Mouse (Mus musculus): ENCODE measurements around the gene Sec13.
"Not testable (repeated sequence)": the region's sequence is repeated elsewhere in the genome, so short reads cannot be mapped to it uniquely, and the experiment has no call there.

Gene Sec13

GRCm38 (mm10) chr6:113740236-113741217 lies at the start of gene Sec13:
Gene Sec13 (minus strand): TSS chr6:113740743.
- peak; percentile 76 for DNase-seq

DNA sequence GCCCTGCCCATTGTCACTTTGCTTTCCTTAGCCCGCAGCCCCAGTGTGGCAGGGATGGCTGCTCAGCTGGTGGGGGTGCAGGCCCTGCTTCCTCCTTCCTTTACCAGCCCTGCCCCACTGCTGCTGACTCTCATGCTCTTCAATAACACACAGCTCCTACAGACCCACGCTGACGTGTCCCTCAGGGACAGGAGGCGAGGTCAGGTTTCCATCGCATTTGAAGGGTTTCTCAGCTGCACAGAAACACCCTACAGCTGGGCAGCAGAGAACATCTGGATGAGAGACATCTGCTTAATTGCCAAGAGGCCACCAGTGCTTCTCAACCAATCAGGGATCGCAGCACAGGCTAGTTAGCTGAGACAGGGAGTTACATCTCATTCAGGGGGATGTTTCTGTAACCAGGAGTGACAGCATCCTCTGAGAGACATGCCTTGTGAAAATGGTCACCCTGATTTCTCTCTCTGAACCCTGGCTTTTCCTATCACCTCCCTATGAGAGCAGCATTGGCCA lies 47.0 kb upstream of the Sec13 start:
- no peak for DNase-seq

DNA sequence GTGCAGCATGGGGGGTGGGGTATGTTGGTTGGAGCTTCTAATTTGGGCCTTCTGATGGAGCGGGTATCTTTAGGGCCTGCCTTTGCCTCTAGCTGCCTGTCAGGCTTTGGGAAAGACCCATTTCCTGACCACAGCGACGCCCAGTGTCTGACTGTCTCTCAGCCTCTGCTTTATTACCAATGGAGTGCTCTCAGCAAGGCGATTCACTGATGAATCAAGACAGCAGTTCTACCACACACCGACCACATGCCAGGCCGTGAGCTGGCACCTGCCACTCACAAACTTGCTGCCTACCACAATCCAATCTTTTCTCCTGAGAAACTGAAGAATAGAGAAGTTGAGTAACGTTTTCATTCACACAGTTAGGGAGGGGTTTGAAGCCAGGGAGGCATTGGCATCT lies 45.1 kb upstream of the Sec13 start:
- DNase-seq, result no peak

DNA sequence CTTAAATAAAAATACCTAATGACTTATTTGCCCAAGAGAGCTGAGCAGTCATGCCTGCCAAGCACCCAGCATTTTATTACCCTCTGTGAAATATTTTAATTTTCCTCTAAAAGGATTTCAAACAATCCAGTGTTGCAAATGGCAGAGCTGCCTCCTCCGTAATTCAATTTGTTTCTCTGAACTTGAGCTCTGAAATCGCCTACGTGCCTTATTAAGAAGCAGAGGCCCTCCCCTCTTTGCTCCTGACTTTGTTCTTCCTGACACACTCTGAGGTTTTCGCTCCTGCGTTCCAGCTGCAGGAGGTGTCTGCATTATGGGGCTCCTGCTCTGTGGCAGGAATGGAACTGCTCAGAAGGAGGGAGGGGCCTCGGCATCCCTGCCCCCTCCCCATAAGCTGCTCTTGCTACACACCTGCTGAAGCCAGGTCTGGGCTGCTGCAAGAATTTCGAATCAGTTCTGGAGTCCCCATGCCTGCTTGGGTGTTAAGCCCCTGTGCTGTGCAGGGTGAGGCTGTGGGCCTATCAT lies 37.7 kb upstream of the Sec13 start:
- DNase-seq, result no peak

- no peak for DNase-seq
These were observed 28.3 kb upstream of the Sec13 start for GRCm38 (mm10) chr6:113768804-113769203.

GRCm38 (mm10) chr6:113761644-113762043 lies 21.1 kb upstream of the Sec13 start:
- peak; percentile 64 for DNase-seq

- no peak for DNase-seq
These were observed 8.7 kb upstream of the Sec13 start for GRCm38 (mm10) chr6:113749119-113749685.

GRCm38 (mm10) chr6:113748351-113748750 lies 7.8 kb upstream of the Sec13 start:
- no peak for DNase-seq

GRCm38 (mm10) chr6:113747284-113747683 lies 6.7 kb upstream of the Sec13 start:
- no peak for DNase-seq

- DNase-seq, result no peak
These were observed 4.6 kb upstream of the Sec13 start for GRCm38 (mm10) chr6:113745117-113745516.

DNA sequence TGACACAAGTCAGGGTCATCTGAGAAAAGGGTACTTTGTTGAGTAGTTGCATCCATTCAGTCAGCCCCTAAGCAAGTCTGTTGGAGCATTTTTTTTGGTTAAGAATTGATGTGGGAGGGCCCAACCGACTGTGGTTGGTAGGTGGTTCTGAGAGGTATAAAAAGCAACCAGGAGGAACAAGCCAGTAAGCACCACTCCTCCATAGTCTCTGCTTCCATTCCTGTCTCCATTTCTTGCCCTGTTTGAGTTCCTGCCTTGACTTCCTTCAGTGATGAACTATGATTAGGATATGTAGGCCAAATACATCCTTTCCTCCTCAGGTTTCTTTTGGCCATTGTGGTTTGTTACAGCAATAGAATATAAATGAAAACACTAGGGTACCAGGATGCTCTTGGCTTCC lies 2.6 kb upstream of the Sec13 start:
- no peak for DNase-seq

DNA sequence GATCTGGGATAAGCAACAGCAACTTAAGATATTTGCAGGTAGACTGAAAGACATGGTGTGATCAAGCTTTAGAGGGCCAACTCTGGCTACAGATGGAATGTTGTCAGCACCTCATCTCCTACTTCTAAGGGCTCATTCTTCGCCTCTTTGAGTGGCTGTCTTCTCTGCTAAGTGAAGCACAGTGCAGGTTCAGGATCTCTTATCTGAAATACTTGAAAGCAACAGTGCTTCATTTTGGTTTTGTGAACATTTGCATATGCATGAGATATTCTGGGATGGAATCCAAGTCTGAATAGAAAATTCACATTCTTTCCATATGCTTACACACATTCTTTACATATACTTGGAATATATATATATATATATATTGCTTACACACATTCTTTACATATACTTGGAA lies 1.8 kb upstream of the Sec13 start:
- no peak for DNase-seq

DNA sequence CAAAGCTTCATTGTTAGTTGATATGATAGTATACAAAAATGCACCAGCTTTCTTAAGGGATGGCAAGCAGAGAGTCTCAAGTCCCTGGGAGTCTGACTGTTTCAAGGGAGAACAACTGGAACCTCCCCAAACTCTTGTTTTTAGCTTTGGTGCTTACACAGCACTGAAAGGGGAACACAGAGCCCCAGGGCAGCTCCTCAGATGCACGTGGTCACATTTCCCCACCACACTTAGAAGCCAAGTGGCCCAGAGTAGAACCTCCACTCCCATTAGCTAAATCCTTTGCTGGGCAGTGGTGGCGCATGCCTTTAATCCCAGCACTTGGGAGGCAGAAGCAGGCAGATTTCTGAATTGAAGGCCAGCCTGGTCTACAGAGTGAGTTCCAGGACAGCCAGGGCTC lies 882 bp upstream of the Sec13 start:
- DNase-seq, result no peak

- DNase-seq, result no peak
These were observed 3.1 kb downstream of the Sec13 start for GRCm38 (mm10) chr6:113737318-113738046.

GRCm38 (mm10) chr6:113731296-113731695 lies 9.2 kb downstream of the Sec13 start:
- DNase-seq, result no peak

DNA sequence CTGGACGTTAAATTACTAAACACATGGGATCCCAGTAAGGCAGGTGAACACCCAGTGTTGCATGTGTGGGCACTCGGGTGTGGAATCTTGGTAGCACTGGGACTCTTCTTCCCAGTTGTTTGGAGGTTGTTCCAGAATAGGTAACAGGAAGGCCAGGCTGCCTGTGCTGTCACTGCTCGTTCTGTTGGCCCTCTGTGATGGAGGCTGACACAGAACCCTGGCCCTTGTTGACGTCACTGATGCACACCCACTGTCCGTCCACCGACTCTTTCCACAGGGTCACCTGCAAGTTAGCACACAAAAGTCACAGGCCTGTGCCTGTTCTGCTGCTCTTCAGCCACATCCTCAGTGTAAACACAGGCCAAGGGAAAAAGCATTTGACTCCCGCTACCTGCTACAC lies 12.4 kb downstream of the Sec13 start:
- DNase-seq, result no peak

DNA sequence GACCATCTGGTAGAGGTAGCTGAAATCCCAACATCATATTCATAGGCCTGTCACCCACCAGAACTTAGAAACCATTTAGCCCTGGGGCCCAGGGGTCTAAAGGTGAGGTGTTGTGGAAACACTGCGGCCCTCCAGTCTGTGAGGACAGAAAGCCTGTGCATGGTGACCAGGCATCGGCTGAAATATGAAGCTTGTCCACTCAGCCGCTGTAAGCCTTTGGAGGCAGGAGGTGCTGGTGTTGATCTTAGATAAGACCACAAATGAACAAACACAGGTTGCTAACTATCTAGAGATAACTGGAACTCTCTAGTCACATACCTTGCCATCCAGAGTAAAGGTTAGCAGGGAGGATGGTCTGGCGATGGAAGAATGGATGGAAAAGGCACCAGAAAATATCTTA lies 19.5 kb downstream of the Sec13 start:
- DNase-seq, result no peak

DNA sequence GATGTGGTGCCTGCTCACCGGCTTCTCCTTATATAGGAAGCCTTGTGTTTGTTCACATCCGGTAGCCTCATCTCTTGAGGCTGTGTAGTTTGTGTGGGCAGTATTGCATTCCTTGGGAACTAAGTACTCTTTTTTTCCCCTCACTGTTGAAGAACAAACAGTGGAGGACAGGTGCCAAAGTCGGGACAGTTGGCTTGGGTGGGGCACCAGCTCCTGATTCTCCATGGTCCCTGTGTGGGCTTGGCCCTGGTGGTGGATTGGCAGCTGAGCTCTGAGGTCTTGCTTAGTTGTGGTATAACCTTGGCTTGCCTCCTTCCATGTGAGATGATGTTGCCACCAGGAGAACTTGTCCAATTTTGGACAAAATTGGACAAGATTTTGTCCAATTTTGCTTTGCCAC lies 20.7 kb downstream of the Sec13 start, which contains the start of gene Ghrl:
TSS of gene Ghrl (minus strand) at position 3 of the 400 bp plus-strand sequence.
- no peak for DNase-seq

- DNase-seq, result peak; percentile 35
These were observed 23.0 kb downstream of the Sec13 start for GRCm38 (mm10) chr6:113717541-113717940.

DNA sequence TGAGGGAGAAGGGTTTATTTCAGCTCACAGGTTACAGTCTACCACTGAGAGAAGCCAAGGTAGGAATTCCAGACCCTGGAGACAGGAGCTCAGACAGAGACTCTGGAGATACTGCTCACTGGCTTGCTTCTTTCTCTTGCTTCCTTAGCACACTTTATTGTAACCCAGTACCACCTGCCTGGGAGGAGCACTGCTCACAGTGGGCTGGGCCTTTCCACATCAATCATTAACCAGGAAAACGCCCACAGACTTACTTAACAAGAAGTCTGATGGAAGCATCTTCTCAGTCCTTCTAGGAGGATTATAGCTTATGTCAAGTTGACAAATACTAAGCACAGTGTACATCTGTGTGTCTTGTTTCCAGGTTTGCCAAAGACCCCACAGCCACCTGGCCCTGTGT lies 25.7 kb downstream of the Sec13 start:
- no peak for DNase-seq

DNA sequence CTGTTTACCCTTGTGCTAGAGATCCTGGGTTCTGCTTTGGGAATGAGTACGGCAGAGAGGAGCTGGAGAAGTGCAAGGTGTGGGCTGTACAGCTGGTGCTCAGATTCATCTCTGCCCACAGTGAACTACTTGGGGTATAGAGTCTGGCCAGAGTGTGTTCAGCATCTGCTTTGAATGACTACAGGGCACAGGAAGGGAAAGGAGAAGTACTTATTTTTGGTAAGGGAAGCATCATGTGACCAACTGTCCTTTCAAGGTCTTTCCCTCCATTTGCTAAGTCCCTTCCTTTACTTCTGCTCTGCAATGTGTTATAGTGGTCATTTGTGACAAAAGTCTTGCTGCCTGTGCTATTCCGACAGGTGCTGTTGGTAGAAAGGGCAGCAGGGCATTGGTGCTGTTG lies 26.3 kb downstream of the Sec13 start:
- DNase-seq, result no peak

GRCm38 (mm10) chr6:113713389-113713788 lies 27.2 kb downstream of the Sec13 start:
- not testable (repeated sequence) for DNase-seq

DNA sequence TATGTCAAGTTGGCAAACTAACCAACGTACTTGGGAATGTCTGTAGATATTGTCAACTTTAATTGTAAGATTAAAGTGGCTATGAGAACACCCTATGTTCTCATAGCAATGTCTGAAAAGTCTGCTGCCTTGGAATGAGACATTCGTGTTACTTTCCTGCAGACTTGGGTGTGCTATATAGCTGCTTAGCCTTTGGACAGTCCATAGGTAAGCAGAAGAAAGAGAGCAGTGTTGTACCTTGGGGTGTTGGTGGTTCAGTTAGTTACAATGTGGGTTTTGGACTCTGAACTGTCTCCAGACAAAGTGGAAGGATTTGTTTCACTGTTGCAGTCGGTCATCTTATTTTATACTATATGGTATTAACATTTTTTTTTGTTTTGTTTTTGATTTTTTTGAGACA lies 27.8 kb downstream of the Sec13 start:
- no peak for DNase-seq

All from cerebellum, adult 11 months (tissue).